Mouse (Mus musculus): ENCODE results near the gene Tcp11x2. TPM values are rescaled to one million over a fixed set of nuclear protein-coding genes. Genes with fewer than 3 reads are reported as not detected.

The Tcp11x2 gene
- under 1 TPM in 1 of 4 experiments, not detected in 3; 0.14 TPM for total RNA-seq (2022)

- no peak for DNase-seq (ENCODE audit: low spot score)
Measured at GRCm38 (mm10) chrX:135693633-135694032, at the start of gene Tcp11x2. Gene Tcp11x2, minus strand, starts transcription at chrX:135693790.

- DNase-seq (ENCODE audit: low spot score): no peak
Measured at GRCm38 (mm10) chrX:135743056-135743355, 49.4 kb upstream of the Tcp11x2 start.

GRCm38 (mm10) chrX:135742304-135743055 lies 48.9 kb upstream of the Tcp11x2 start, which contains the start of the genes Armcx5 and Gprasp1:
Gene Armcx5, plus strand, starts transcription at chrX:135742733.
Gene Gprasp1, plus strand, starts transcription at chrX:135742733.
- DNase-seq (ENCODE audit: low spot score): peak; percentile 90

GRCm38 (mm10) chrX:135738730-135739520 lies 45.3 kb upstream of the Tcp11x2 start:
- no peak for DNase-seq (ENCODE audit: low spot score)

- no peak for DNase-seq (ENCODE audit: low spot score)
Measured at GRCm38 (mm10) chrX:135725161-135725560, 31.6 kb upstream of the Tcp11x2 start, which contains the start of gene Tmsb15a. Gene Tmsb15a, minus strand, starts transcription at chrX:135725261.

GRCm38 (mm10) chrX:135712845-135713244 lies 19.3 kb upstream of the Tcp11x2 start:
- DNase-seq (ENCODE audit: low spot score): peak; percentile 16

GRCm38 (mm10) chrX:135704349-135704748 lies 10.8 kb upstream of the Tcp11x2 start:
- DNase-seq (ENCODE audit: low spot score): no peak

GRCm38 (mm10) chrX:135703111-135703510 lies 9.5 kb upstream of the Tcp11x2 start:
- no peak for DNase-seq (ENCODE audit: low spot score)

GRCm38 (mm10) chrX:135687802-135688201 lies 5.8 kb downstream of the Tcp11x2 start:
- no peak for DNase-seq (ENCODE audit: low spot score)

- peak; percentile 11 for DNase-seq (ENCODE audit: low spot score)
Measured at GRCm38 (mm10) chrX:135681858-135682257, 11.7 kb downstream of the Tcp11x2 start.

GRCm38 (mm10) chrX:135652173-135652772 lies 41.3 kb downstream of the Tcp11x2 start:
- peak; percentile 21 for DNase-seq (ENCODE audit: low spot score)

GRCm38 (mm10) chrX:135627605-135628004 lies 66.0 kb downstream of the Tcp11x2 start, which contains the start of gene Prame:
Gene Prame, minus strand, starts transcription at chrX:135627705.
- no peak for DNase-seq (ENCODE audit: low spot score)

Other genes starting within 250 kb of the Tcp11x2 start
- gene AV320801, start 199.2 kb downstream of the Tcp11x2 start, total RNA-seq (2022): not detected
- gene Nxf7, start 95.0 kb downstream of the Tcp11x2 start, total RNA-seq (2022): under 1 TPM in 1 of 4 experiments, not detected in 3; 0.31 TPM
- not detected for gene Prame, start 66.1 kb downstream of the Tcp11x2 start, total RNA-seq (2022)
- not detected for gene Tmsb15a, start 31.5 kb upstream of the Tcp11x2 start, total RNA-seq (2022)
- gene Armcx5, start 48.9 kb upstream of the Tcp11x2 start, total RNA-seq (2022): 1 to 10 TPM; 4.5 to 7.8 (median 5.7) TPM
- 10 to 100 TPM; 17.9 to 25.6 (median 21.4) TPM for gene Gprasp1, start 48.9 kb upstream of the Tcp11x2 start, total RNA-seq (2022)
- 10 to 100 TPM in 2 of 4 experiments, 1 to 10 TPM in 2; 7.5 to 16.9 (median 13.2) TPM for gene Bhlhb9, start 103.8 kb upstream of the Tcp11x2 start, total RNA-seq (2022)
- 1 to 10 TPM; 1.2 to 5.5 (median 2.4) TPM for gene Gprasp2, start 145.2 kb upstream of the Tcp11x2 start, total RNA-seq (2022)

Measured in heart, adult 8-10 months (tissue).